Mouse (Mus musculus): ENCODE results near the gene Tmem251.

GRCm38 (mm10) chr12:102725761-102726175 lies 17.8 kb upstream of the Tmem251 start:
- TF ChIP-seq CTCF (IDR thresholded peaks at IDR 0.05; ENCODE audit: borderline replicate concordance, control insufficient read depth, extremely low read depth, insufficient read depth, low read length, poor library complexity) (no peak), POLR2A (IDR thresholded peaks at IDR 0.05; ENCODE audit: control insufficient read depth, extremely low read depth, insufficient read depth, low read length, poor library complexity) (no peak)
